Mouse (Mus musculus) hindbrain, embryonic 16.5 days (tissue): ENCODE results near the gene Tnpo2. TPM values are rescaled to one million over a fixed set of nuclear protein-coding genes. Genes with fewer than 3 reads are reported as not detected.
A peak's percentile ranks its signal among the peaks of the same experiment; 100 is the strongest.

Experiments used
- ATAC-seq: fragments of 200-750 bp; cut with Nextera tagmentation; 2 replicates; pipeline ENCODE4 v1.8.0; 2017; ENCODE audit warnings: moderate TSS enrichment, moderate library complexity
- H3K27ac ChIP-seq: fragments of 300-500 bp; sonication (generic); 2 replicates; pipeline ENCODE4 v1.5.1; 2014; ENCODE audit warnings: low read depth, mild to moderate bottlenecking, control low read depth, low read length, moderate library complexity
- H3K27me3 ChIP-seq: fragments of 300-500 bp; sonication (generic); replicated peaks from 2 replicates; pipeline ENCODE4 v1.6.1; 2014; ENCODE audit warnings: low read length; ENCODE audit not compliant: control insufficient read depth, insufficient read depth
- H3K36me3 ChIP-seq: fragments of 300-500 bp; sonication (generic); 2 replicates; pipeline ENCODE4 v1.6.1; 2014; ENCODE audit warnings: mild to moderate bottlenecking, low read length, moderate library complexity, mixed read lengths; ENCODE audit not compliant: control insufficient read depth, insufficient read depth
- H3K4me1 ChIP-seq: fragments of 300-500 bp; sonication (generic); 2 replicates; pipeline ENCODE4 v1.6.1; 2014; ENCODE audit warnings: low read depth, low read length; ENCODE audit not compliant: control insufficient read depth, insufficient read depth
- H3K4me2 ChIP-seq: fragments of 300-500 bp; sonication (generic); 2 replicates; pipeline ENCODE4 v1.6.1; 2014; ENCODE audit warnings: mild to moderate bottlenecking, low read length, control low read depth, moderate library complexity
- H3K4me3 ChIP-seq: fragments of 300-500 bp; sonication (generic); 2 replicates; pipeline ENCODE4 v1.5.1; 2014; ENCODE audit warnings: mild to moderate bottlenecking, low read length, control low read depth, moderate library complexity
- H3K9ac ChIP-seq: fragments of 300-500 bp; sonication (generic); 2 replicates; pipeline ENCODE4 v1.6.1; 2014; ENCODE audit warnings: low read depth, mild to moderate bottlenecking, control low read depth, low read length, moderate library complexity
- H3K9me3 ChIP-seq: fragments of 300-500 bp; sonication (generic); 2 replicates; pipeline ENCODE4 v1.6.1; 2014; ENCODE audit warnings: mild to moderate bottlenecking, low read length, moderate library complexity; ENCODE audit not compliant: control insufficient read depth
- WGBS: fragments of 180-500 bp; shearing (Covaris S2); extraction: QIAGEN DNeasy Blood & Tissue Kit; methylation state at CpG from one replicate; pipeline ENCODE4 v1.1.7; 2014; 5-methylcytosine and 5-hydroxymethylcytosine counted together
- polyA plus RNA-seq: library from polyadenylated mRNA; unstranded; fragments of >200 nt; fragmentation: Nextera tagmentation; extraction: Ambion mirVana; gene quantifications from 2 replicates; pipeline ENCODE4 v1.2.1, GENCODE M21; 2015

Tnpo2 gene
- polyA plus RNA-seq: 61.2 and 62.7 TPM in 2 replicates

DNA sequence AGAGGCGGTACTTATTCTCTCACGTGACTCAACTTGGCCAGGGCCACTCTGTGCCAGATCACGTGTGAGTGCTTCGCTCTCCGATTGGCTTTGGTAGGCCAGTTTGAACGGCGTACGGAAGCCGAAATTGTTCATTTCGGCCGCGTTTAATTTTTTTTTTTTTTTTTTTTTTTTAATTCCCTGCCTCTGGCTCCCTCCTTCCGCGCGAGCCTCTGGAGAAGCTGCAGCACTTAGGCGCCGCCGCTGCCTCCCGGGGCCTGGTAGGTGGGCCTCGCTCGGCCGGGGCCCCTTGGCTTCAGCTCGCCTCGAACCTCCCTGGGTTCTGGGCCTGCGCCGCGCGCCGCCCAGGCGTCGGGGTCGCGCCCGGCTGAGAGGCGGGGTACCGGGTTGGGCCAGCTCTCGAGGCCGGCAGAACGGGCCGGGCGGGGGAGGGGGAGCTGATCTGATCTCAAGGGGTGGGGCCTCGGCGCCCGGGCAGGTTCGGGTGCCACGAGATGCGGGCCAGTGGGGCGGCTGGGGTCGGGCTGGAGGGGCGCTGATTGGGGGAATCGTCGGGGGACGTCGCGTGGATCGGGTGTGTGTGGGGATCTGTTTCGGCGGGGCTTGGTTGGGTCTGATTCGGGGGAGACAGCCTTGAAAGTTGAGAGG lies at the start of gene Tnpo2:
TSS of gene Tnpo2 (plus strand) at position 198 of the 648 bp plus-strand sequence.
- peaks cover 28% of the 10 kb centered on the region for H3K4me1 ChIP-seq
- H3K9ac ChIP-seq: peak within 1 kb of the TSS; percentile 91
- H3K36me3 ChIP-seq: peaks cover 23% of the 10 kb centered on the region
- H3K27me3 ChIP-seq: no peaks in the 10 kb centered on the region
- WGBS: under 1% methylated on average over 59 of the region's 59 CpGs
- H3K27ac ChIP-seq: peak within 1 kb of the TSS; percentile 99
- H3K4me2 ChIP-seq: peak within 1 kb of the TSS; percentile 94
- H3K9me3 ChIP-seq: no peaks in the 10 kb centered on the region
- H3K4me3 ChIP-seq: peak within 1 kb of the TSS; percentile 86
- ATAC-seq: peak; percentile 92

DNA sequence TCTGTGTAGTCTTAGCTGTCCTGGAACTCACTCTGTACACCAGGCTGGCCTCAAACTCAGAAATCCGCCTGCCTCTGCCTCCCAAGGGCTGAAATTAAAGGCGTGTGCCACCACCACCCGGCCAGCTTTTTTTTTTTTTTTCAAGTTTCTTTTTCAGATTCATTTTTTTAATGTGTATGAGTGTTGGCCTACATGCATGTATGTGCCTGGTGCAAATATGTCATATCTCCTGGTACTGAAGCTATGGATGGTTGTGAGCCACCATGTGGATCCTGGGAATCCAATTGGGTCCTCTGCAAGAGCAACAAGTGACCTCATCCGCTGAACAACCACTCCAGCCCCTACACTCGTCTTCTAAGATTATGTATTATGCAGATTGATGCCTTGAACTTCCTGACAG lies 49.3 kb upstream of the Tnpo2 start:
- H3K9me3 ChIP-seq: no peaks in the 10 kb centered on the region
- H3K27ac ChIP-seq: no peak overlapping the region
- no peak overlapping the region for H3K4me3 ChIP-seq
- peaks cover 18% of the 10 kb centered on the region for H3K4me1 ChIP-seq
- H3K36me3 ChIP-seq: no peaks in the 10 kb centered on the region
- no peak overlapping the region for H3K4me2 ChIP-seq
- no peak for ATAC-seq
- WGBS: 87% methylated on average over 5 of the region's 5 CpGs
- H3K9ac ChIP-seq: no peak overlapping the region
- H3K27me3 ChIP-seq: no peaks in the 10 kb centered on the region; the same call in 1 of the 2 replicates

GRCm38 (mm10) chr8:84987903-84988302 lies 48.8 kb upstream of the Tnpo2 start:
- Histone ChIP-seq H3K27me3 (no peaks in the 10 kb centered on the region; the same call in 1 of the 2 replicates), H3K9ac (no peak overlapping the region), H3K36me3 (no peaks in the 10 kb centered on the region), H3K4me3 (no peak overlapping the region), H3K9me3 (no peaks in the 10 kb centered on the region), H3K27ac (no peak overlapping the region), H3K4me1 (peaks cover 18% of the 10 kb centered on the region), H3K4me2 (no peak overlapping the region)
- WGBS: 70% methylated on average over 2 of the region's 2 CpGs
- ATAC-seq: no peak

- Histone ChIP-seq H3K36me3 (no peaks in the 10 kb centered on the region), H3K4me2 (peak overlapping the region; percentile 93), H3K9me3 (no peaks in the 10 kb centered on the region), H3K4me1 (peaks cover 18% of the 10 kb centered on the region), H3K27ac (no peak overlapping the region), H3K9ac (peak overlapping the region; percentile 15), H3K27me3 (no peaks in the 10 kb centered on the region), H3K4me3 (peak overlapping the region; percentile 59)
- ATAC-seq: no peak
- WGBS: 13% methylated on average over 15 of the region's 15 CpGs
These were observed 47.4 kb upstream of the Tnpo2 start for GRCm38 (mm10) chr8:84989311-84989731.

DNA sequence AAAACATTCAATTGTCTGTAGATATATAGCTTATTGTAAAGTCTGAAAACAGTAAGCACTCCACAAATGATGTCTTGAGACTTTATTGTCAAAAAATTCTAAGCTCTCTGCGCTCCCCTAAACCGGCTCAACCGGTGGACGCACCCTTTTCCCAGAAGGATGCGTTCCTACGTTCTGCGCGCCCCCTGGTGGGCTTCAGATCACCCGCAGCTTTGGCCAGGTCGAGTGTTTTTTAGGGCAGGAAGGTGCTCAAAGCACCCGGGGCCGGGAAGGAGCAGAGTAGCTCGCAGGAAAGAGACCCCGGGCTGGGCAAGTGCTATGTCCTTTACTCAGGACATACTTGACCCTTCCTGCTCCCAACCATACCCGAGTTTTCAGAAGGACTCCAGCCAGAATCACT lies 46.9 kb upstream of the Tnpo2 start:
- peaks cover 16% of the 10 kb centered on the region for H3K4me1 ChIP-seq
- peaks cover 3% of the 10 kb centered on the region for H3K27me3 ChIP-seq
- H3K4me2 ChIP-seq: peak overlapping the region; percentile 93
- H3K27ac ChIP-seq: peak overlapping the region; percentile 82
- H3K4me3 ChIP-seq: peak overlapping the region; percentile 59
- peak; percentile 17 for ATAC-seq
- peak overlapping the region; percentile 74 for H3K9ac ChIP-seq
- H3K36me3 ChIP-seq: no peaks in the 10 kb centered on the region
- no peaks in the 10 kb centered on the region for H3K9me3 ChIP-seq
- under 1% methylated on average over 15 of the region's 15 CpGs for WGBS

GRCm38 (mm10) chr8:84990349-84990748 lies 46.4 kb upstream of the Tnpo2 start, which contains the start of gene Hook2:
Hook2 (plus strand) TSS chr8:84990603.
- Histone ChIP-seq H3K4me1 (peaks cover 10% of the 10 kb centered on the region), H3K9me3 (no peaks in the 10 kb centered on the region), H3K4me3 (peak within 1 kb of the TSS; percentile 59), H3K27me3 (peaks cover 7% of the 10 kb centered on the region), H3K9ac (peak within 1 kb of the TSS; percentile 84), H3K4me2 (peak within 1 kb of the TSS; percentile 93), H3K36me3 (no peaks in the 10 kb centered on the region), H3K27ac (peak within 1 kb of the TSS; percentile 82)
- peak; percentile 89 for ATAC-seq
- 0% methylated on average over 26 of the region's 28 CpGs for WGBS

DNA sequence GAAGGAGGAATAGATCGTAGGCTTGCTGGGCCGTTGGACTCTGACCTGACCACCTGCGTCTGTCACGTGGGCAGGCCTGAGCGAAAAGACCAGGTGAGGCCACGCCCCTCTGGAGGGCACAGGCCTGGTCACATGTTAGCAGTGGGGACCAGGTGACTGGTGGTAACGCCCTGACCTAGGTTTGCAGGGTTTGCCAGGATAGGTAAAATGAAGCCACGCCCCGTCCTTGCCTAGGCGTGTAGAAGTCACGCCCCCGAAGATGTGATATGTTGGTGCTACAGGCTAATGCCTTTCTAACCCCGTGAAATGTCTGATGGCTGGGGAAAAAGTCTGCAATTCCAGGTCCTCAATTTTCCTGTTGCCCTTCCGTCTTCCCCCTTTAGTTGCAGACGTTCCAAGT lies 45.9 kb upstream of the Tnpo2 start:
- peak overlapping the region; percentile 93 for H3K4me2 ChIP-seq
- peaks cover 7% of the 10 kb centered on the region for H3K27me3 ChIP-seq
- peak overlapping the region; percentile 59 for H3K4me3 ChIP-seq
- no peaks in the 10 kb centered on the region for H3K36me3 ChIP-seq
- no peaks in the 10 kb centered on the region for H3K9me3 ChIP-seq
- H3K27ac ChIP-seq: peak overlapping the region; percentile 68
- peak overlapping the region; percentile 84 for H3K9ac ChIP-seq
- H3K4me1 ChIP-seq: peaks cover 7% of the 10 kb centered on the region
- peak; percentile 43 for ATAC-seq
- WGBS: 3% methylated on average over 15 of the region's 15 CpGs

DNA sequence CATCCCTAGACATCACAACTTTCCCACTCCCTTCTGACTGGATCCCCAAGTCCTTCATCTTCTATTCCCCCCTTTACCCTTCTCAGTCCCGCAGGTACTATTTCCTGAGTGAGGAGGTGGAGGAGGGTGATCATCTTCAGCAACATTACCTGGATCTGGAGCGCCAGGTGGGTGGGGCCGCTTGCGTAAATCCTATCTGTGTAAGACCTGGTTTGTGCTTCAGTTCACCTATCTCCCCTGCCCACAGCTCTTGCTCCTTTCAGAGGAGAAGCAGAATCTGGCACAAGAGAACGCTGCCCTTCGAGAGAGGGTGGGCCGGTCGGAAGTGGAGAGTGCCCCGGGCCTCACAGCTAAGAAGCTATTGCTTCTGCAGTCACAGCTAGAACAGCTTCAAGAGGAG lies 42.3 kb upstream of the Tnpo2 start:
- H3K4me2 ChIP-seq: no peak overlapping the region
- WGBS: 96% methylated on average over 9 of the region's 9 CpGs
- no peak overlapping the region for H3K4me3 ChIP-seq
- no peaks in the 10 kb centered on the region for H3K9me3 ChIP-seq
- H3K27me3 ChIP-seq: peaks cover 7% of the 10 kb centered on the region
- no peak for ATAC-seq
- H3K27ac ChIP-seq: no peak overlapping the region
- peaks cover 3% of the 10 kb centered on the region; the same call in 1 of the 2 replicates for H3K36me3 ChIP-seq
- peaks cover 9% of the 10 kb centered on the region for H3K4me1 ChIP-seq
- no peak overlapping the region for H3K9ac ChIP-seq

DNA sequence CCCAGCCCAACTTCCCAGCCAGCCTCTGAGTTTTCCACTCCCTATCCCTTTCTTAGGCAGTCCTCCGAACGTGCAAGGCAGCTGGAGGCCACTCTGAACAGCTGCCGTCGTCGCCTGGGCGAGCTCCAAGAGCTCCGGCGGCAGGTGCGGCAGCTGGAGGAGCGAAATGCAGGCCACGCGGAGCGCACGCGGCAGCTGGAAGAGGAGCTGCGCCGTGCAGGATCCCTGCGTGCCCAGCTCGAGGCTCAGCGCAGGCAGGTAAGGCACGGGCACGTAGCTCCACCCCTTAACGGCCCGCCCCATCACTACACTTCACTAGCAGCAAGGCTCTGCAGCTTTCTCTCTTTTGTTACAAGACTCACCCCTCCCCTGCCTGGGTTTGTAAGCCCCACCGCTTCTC lies 41.0 kb upstream of the Tnpo2 start:
- no peak for ATAC-seq
- peaks cover 8% of the 10 kb centered on the region for H3K4me1 ChIP-seq
- no peak overlapping the region for H3K27ac ChIP-seq
- no peak overlapping the region for H3K4me3 ChIP-seq
- 0 out of 2 replicates have a peak overlapping the region, but pooled peaks have one; percentile 15 for H3K4me2 ChIP-seq
- peaks cover 3% of the 10 kb centered on the region; the same call in 1 of the 2 replicates for H3K36me3 ChIP-seq
- no peak overlapping the region for H3K9ac ChIP-seq
- 22% methylated on average over 22 of the region's 25 CpGs for WGBS
- H3K27me3 ChIP-seq: peaks cover 7% of the 10 kb centered on the region
- H3K9me3 ChIP-seq: no peaks in the 10 kb centered on the region
